Mouse (Mus musculus) lung, postnatal 0 days (tissue): ENCODE measurements at regions not wholly inside any gene's neighbourhood (a gene's known extent, or its start where the extent isn't known, plus 50 kb on each side); places are given as distances from the start of the nearest gene placed in this dataset.
A peak's percentile ranks its signal among the peaks of the same experiment; 100 is the strongest.

Source experiments
- ATAC-seq: fragments of 200-750 bp; cut with Nextera tagmentation; 2 replicates; pipeline ENCODE4 v1.8.0; 2017; ENCODE audit warnings: moderate library complexity
- DNase-seq: peaks from one replicate; pipeline ENCODE4 v3.0.0-alpha.2; 2016; ENCODE audit warnings: low spot score
- H3K27ac ChIP-seq: fragments of 300-500 bp; sonication (generic); 2 replicates; pipeline ENCODE4 v1.5.1; 2014; ENCODE audit warnings: antibody characterized with exemption, mild to moderate bottlenecking, low read length, mixed read lengths
- H3K27me3 ChIP-seq: fragments of 300-500 bp; sonication (generic); replicated peaks from 2 replicates; pipeline ENCODE4 v1.6.1; 2014; ENCODE audit warnings: low read length, mixed read lengths; ENCODE audit not compliant: insufficient read depth
- H3K36me3 ChIP-seq: fragments of 300-500 bp; sonication (generic); 2 replicates; pipeline ENCODE4 v1.6.1; 2014; ENCODE audit warnings: low read length, mixed read lengths; ENCODE audit not compliant: insufficient read depth
- H3K4me1 ChIP-seq: fragments of 300-500 bp; sonication (generic); 2 replicates; pipeline ENCODE4 v1.6.1; 2014; ENCODE audit warnings: antibody characterized with exemption, low read depth, low read length, mixed read lengths; ENCODE audit not compliant: insufficient read depth
- H3K4me2 ChIP-seq: fragments of 300-500 bp; sonication (generic); replicated peaks from 2 replicates; pipeline ENCODE4 v1.6.1; 2014; ENCODE audit warnings: low read depth, mild to moderate bottlenecking, low read length, moderate library complexity, mixed read lengths
- H3K4me3 ChIP-seq: fragments of 300-500 bp; sonication (generic); 2 replicates; pipeline ENCODE4 v1.5.1; 2014; ENCODE audit warnings: low read depth, low read length
- H3K9ac ChIP-seq: fragments of 300-500 bp; sonication (generic); replicated peaks from 2 replicates; pipeline ENCODE4 v1.6.1; 2014; ENCODE audit warnings: low read depth, mild to moderate bottlenecking
- H3K9me3 ChIP-seq: fragments of 300-500 bp; sonication (generic); 2 replicates; pipeline ENCODE4 v1.6.1; 2016; ENCODE audit warnings: low read length, mixed read lengths
- CTCF ChIP-seq: IDR thresholded peaks from 2 replicates; pipeline ENCODE4 v1.5.1; 2016; ENCODE audit warnings: antibody characterized with exemption, mild to moderate bottlenecking
- EP300 ChIP-seq: IDR thresholded peaks from 2 replicates; pipeline ENCODE4 v1.6.1; 2016; ENCODE audit warnings: antibody characterized with exemption, mild to moderate bottlenecking, control low read depth
- WGBS: fragments of 180-500 bp; shearing (Covaris S2); extraction: QIAGEN DNeasy Blood & Tissue Kit; methylation state at CpG from one replicate; pipeline ENCODE4 v1.1.7; 2014; 5-methylcytosine and 5-hydroxymethylcytosine counted together

GRCm38 (mm10) chr11:65408621-65409020 is 138.8 kb upstream of the Myocd start:
- Histone ChIP-seq H3K4me1 (no peaks in the 10 kb centered on the region), H3K36me3 (no peaks in the 10 kb centered on the region), H3K9me3 (no peaks in the 10 kb centered on the region), H3K27me3 (no peaks in the 10 kb centered on the region), H3K27ac (no peak overlapping the region), H3K4me3 (no peak overlapping the region), H3K9ac (no peak overlapping the region), H3K4me2 (no peak overlapping the region)
- DNase-seq (no peak), ATAC-seq (no peak)
- 74% methylated on average over 1 of the region's 1 CpGs for WGBS
- TF ChIP-seq CTCF: no peak
- TF ChIP-seq EP300: no peak

GRCm38 (mm10) chr11:65402460-65403154 is 132.8 kb upstream of the Myocd start:
- no peak overlapping the region for H3K4me3 ChIP-seq
- WGBS: 53% methylated on average over 12 of the region's 12 CpGs
- no peaks in the 10 kb centered on the region for H3K27me3 ChIP-seq
- H3K9ac ChIP-seq: no peak overlapping the region
- no peaks in the 10 kb centered on the region for H3K4me1 ChIP-seq
- TF ChIP-seq CTCF: no peak
- DNase-seq (peak; percentile 16), ATAC-seq (peak; percentile 33; the same call in 1 of the 2 replicates)
- H3K9me3 ChIP-seq: no peaks in the 10 kb centered on the region
- H3K27ac ChIP-seq: no peak overlapping the region
- H3K4me2 ChIP-seq: no peak overlapping the region
- no peaks in the 10 kb centered on the region for H3K36me3 ChIP-seq

DNA sequence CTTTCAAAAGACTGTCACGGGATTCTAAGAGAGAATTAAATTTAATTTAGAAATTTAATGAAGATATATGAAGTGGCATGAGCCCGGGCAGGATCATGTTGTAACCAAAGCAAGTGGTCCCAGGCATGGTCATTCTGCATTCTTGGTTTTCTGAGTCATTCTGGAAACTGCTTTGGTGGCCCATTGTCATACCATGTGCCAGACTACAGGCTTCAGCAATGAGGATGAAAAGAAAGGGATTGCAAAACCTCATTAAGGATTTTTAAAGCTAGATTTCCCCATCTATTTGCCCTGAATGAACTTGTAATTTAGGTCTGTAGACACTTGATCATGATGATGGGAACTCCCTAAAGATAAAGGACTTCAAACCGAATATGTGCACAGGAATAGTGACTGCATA is 119.4 kb upstream of the Myocd start:
- H3K9me3 ChIP-seq: no peaks in the 10 kb centered on the region
- no peaks in the 10 kb centered on the region for H3K4me1 ChIP-seq
- DNase-seq (no peak), ATAC-seq (no peak)
- TF ChIP-seq CTCF: no peak
- TF ChIP-seq EP300: no peak
- WGBS: 69% methylated on average over 3 of the region's 3 CpGs
- no peak overlapping the region for H3K4me2 ChIP-seq
- H3K9ac ChIP-seq: no peak overlapping the region
- no peak overlapping the region for H3K4me3 ChIP-seq
- H3K27me3 ChIP-seq: no peaks in the 10 kb centered on the region
- H3K27ac ChIP-seq: no peak overlapping the region
- no peaks in the 10 kb centered on the region for H3K36me3 ChIP-seq

DNA sequence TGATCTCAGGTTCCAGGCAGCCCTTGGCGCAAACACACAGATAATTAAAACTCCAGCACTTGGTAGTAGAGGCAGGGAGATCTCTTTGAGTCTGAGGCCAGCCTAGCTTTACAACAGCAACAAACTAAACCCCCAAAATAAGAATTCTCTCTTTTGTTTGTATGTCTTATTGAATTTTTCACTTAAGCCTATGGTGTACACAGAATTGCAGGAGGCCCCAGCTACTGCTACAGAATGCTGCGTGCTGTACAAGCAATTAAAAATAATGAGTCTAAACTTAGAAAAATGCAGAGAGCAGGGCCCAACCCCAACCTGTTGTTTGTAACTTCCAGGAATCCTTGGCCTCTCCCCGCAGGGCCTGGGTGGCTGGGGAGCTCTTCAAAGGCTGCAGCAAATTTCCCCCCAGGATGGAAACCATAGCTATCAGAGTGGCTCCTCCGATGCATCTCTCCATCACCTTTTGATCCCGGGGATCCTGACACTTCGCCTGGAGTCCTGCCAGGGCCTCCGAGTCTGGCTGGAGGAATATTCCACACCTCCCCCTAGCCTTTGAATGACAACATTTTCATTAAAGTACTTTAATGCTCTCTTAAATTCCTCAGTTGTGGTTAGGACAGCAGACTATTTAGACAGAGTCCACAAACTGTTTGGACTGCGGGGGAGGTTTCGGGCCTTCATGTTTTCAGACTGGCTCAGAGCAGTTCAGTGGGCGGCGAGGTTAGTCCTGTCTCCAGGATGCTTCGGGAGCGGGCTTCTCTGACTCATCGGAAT is 116.7 kb upstream of the Myocd start:
- H3K36me3 ChIP-seq: no peaks in the 10 kb centered on the region
- H3K27ac ChIP-seq: no peak overlapping the region
- WGBS: 31% methylated on average over 14 of the region's 14 CpGs
- TF ChIP-seq CTCF (no peak), EP300 (0 out of 2 replicates have a peak, but pooled peaks have one; percentile 9)
- H3K27me3 ChIP-seq: no peaks in the 10 kb centered on the region
- ATAC-seq (peak; percentile 52), DNase-seq (peak; percentile 33)
- H3K4me3 ChIP-seq: no peak overlapping the region
- H3K9ac ChIP-seq: no peak overlapping the region
- H3K4me1 ChIP-seq: no peaks in the 10 kb centered on the region
- no peak overlapping the region for H3K4me2 ChIP-seq
- no peaks in the 10 kb centered on the region for H3K9me3 ChIP-seq

- no peak overlapping the region for H3K9ac ChIP-seq
- H3K9me3 ChIP-seq: no peaks in the 10 kb centered on the region
- no peak overlapping the region for H3K4me3 ChIP-seq
- TF ChIP-seq EP300: no peak
- no peak for TF ChIP-seq CTCF
- 60% methylated on average over 5 of the region's 5 CpGs for WGBS
- no peaks in the 10 kb centered on the region for H3K27me3 ChIP-seq
- H3K27ac ChIP-seq: no peak overlapping the region
- no peak overlapping the region for H3K4me2 ChIP-seq
- ATAC-seq (no peak), DNase-seq (no peak)
- no peaks in the 10 kb centered on the region for H3K36me3 ChIP-seq
- no peaks in the 10 kb centered on the region for H3K4me1 ChIP-seq
These were observed 105.6 kb upstream of the Myocd start for GRCm38 (mm10) chr11:65375361-65375760.

DNA sequence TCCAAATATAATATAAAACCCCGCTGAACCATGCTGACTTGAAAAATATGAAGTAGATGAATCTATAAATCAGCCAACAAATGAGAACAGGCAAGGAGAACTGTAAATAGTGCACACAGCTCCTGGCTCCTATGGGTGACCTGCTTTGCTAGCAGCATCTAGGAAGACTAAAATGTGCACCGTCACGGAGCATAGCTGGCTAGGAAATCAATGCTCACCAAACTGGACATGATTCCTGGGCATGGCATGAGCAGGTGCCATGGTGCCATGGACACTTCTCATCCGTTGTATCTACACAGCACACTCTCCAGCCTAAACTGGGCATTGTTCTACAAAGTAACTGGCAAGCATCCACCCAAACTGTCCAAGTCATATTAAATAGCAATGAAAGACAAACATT is 103.3 kb upstream of the Myocd start:
- 86% methylated on average over 4 of the region's 4 CpGs for WGBS
- no peak for DNase-seq
- no peaks in the 10 kb centered on the region for H3K27me3 ChIP-seq
- no peak overlapping the region for H3K27ac ChIP-seq
- H3K9me3 ChIP-seq: no peaks in the 10 kb centered on the region
- H3K9ac ChIP-seq: no peak overlapping the region
- no peak for ATAC-seq
- H3K4me1 ChIP-seq: 0 out of 2 replicates have a peak, but pooled peaks cover 2% of the 10 kb centered on the region
- H3K36me3 ChIP-seq: no peaks in the 10 kb centered on the region
- TF ChIP-seq EP300 (no peak), CTCF (no peak)
- no peak overlapping the region for H3K4me2 ChIP-seq
- no peak overlapping the region for H3K4me3 ChIP-seq
